Mouse (Mus musculus): ENCODE results near the gene Mul1.

- TF ChIP-seq CTCF (IDR thresholded peaks at IDR 0.05; ENCODE audit: control insufficient read depth, insufficient read depth, insufficient read length) (no peak), USF1 (IDR thresholded peaks at IDR 0.05; ENCODE audit: low read depth) (no peak)
These were observed 20.9 kb downstream of the Mul1 start for GRCm38 (mm10) chr4:138455141-138455955.
